Mouse (Mus musculus) liver, embryonic 11.5 days (tissue): ENCODE measurements around the gene Gab1. TPM values are rescaled to one million over a fixed set of nuclear protein-coding genes. Genes with fewer than 3 reads are reported as not detected.
A peak's percentile ranks its signal among the peaks of the same experiment; 100 is the strongest.

Source experiments
- ATAC-seq: fragments of 200-750 bp; cut with Nextera tagmentation; replicated peaks from 2 replicates; pipeline ENCODE4 v1.8.0; 2017; ENCODE audit warnings: moderate number of reproducible peaks, mild to moderate bottlenecking, moderate TSS enrichment, moderate library complexity; ENCODE audit not compliant: low FRiP score
- DNase-seq: peaks from one replicate; pipeline ENCODE4 v3.0.0-alpha.2; 2017; ENCODE audit warnings: low spot score
- H3K27ac ChIP-seq: fragments of 300-500 bp; sonication (generic); 2 replicates; pipeline ENCODE4 v1.5.1; 2014; ENCODE audit warnings: mild to moderate bottlenecking, low read depth, low read length, control low read depth
- H3K27me3 ChIP-seq: fragments of 300-500 bp; sonication (generic); replicated peaks from 2 replicates; pipeline ENCODE4 v1.6.1; 2014; ENCODE audit warnings: low read length, mixed read lengths; ENCODE audit not compliant: control insufficient read depth, insufficient read depth
- H3K36me3 ChIP-seq: fragments of 300-500 bp; sonication (generic); 2 replicates; pipeline ENCODE4 v1.6.1; 2014; ENCODE audit warnings: mild to moderate bottlenecking, low read length, moderate library complexity, mixed read lengths; ENCODE audit not compliant: control insufficient read depth, insufficient read depth
- H3K4me1 ChIP-seq: fragments of 300-500 bp; sonication (generic); replicated peaks from 2 replicates; pipeline ENCODE4 v1.6.1; 2014; ENCODE audit warnings: low read length, mixed read lengths; ENCODE audit not compliant: control insufficient read depth, insufficient read depth
- H3K4me2 ChIP-seq: fragments of 300-500 bp; sonication (generic); 2 replicates; pipeline ENCODE4 v1.6.1; 2014; ENCODE audit warnings: mild to moderate bottlenecking, control low read depth, moderate library complexity
- H3K4me3 ChIP-seq: fragments of 300-500 bp; sonication (generic); 2 replicates; pipeline ENCODE4 v1.5.1; 2014; ENCODE audit warnings: low read depth, low read length, control low read depth
- H3K9ac ChIP-seq: fragments of 300-500 bp; sonication (generic); 2 replicates; pipeline ENCODE4 v1.6.1; 2014; ENCODE audit warnings: low read depth, low read length, control low read depth
- H3K9me3 ChIP-seq: fragments of 300-500 bp; sonication (generic); 2 replicates; pipeline ENCODE4 v1.6.1; 2016; ENCODE audit warnings: low read length, inconsistent platforms, mixed read lengths; ENCODE audit not compliant: control insufficient read depth
- WGBS: fragments of 180-500 bp; shearing (Covaris S2); extraction: QIAGEN DNeasy Blood & Tissue Kit; methylation state at CpG from one replicate; pipeline ENCODE4 v1.1.7; 2014; 5-methylcytosine and 5-hydroxymethylcytosine counted together
- polyA plus RNA-seq: library from polyadenylated mRNA; unstranded; fragments of >200 nt; fragmentation: Nextera tagmentation; extraction: Ambion mirVana; gene quantifications from 2 replicates; pipeline ENCODE4 v1.2.1, GENCODE M21; 2014

The Gab1 gene
- polyA plus RNA-seq, 1 experiment from 2014 or later, result 19.5 TPM

GRCm38 (mm10) chr8:80868801-80869323 is 11.5 kb downstream of the Gab1 start:
- 31% methylated on average over 11 of the region's 11 CpGs for WGBS
- Histone ChIP-seq H3K27me3 (no peaks in the 10 kb centered on the region), H3K4me3 (peak overlapping the region; percentile 49), H3K27ac (peak overlapping the region; percentile 75), H3K36me3 (peaks cover 3% of the 10 kb centered on the region; the same call in 1 of the 2 replicates), H3K9ac (peak overlapping the region; percentile 63), H3K4me1 (peaks cover 38% of the 10 kb centered on the region), H3K9me3 (no peaks in the 10 kb centered on the region), H3K4me2 (peak overlapping the region; percentile 62)
- peak; percentile 55 for DNase-seq
- peak; percentile 90 for ATAC-seq

DNA sequence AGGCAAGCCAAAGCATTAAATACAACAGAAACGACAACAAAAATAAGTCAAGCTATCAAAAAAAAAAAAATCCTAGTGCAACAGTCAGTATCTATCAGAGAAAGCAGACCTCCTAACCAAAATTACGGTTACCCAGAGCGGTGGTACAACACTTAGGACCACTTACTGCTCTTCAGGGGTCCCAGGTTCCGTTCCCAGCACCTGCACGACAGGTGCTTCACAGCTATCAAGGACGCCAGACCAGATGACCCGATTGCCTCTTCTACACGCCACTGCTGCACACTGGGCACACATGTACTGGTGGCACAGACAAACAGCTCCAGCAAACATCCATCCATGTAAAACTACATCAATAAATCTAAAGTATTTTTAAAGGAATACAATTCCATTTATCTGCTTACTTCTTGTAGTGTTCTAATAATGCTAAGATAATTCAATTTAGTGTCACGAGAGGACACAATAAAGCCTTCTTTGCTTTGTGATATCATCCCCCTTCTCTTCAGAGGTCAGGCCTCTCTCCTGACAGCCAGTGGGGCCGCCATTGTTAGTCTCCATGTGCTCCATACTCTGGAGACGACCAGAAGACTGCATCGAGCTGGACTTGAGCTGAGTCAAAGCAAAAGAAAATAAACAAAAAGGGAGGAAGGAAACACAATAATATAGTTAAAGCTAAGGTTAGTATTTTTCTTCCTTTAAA is 12.2 kb downstream of the Gab1 start:
- Histone ChIP-seq H3K4me3 (peak overlapping the region; percentile 49), H3K4me1 (peaks cover 43% of the 10 kb centered on the region), H3K4me2 (peak overlapping the region; percentile 62), H3K36me3 (peaks cover 3% of the 10 kb centered on the region; the same call in 1 of the 2 replicates), H3K9ac (peak overlapping the region; percentile 64), H3K9me3 (no peaks in the 10 kb centered on the region), H3K27me3 (no peaks in the 10 kb centered on the region), H3K27ac (peak overlapping the region; percentile 75)
- no peak for ATAC-seq
- no peak for DNase-seq
- WGBS, result 70% methylated on average over 12 of the region's 12 CpGs

GRCm38 (mm10) chr8:80867598-80867997 is 12.7 kb downstream of the Gab1 start:
- 70% methylated on average over 3 of the region's 3 CpGs for WGBS
- H3K9ac ChIP-seq, result peak overlapping the region; percentile 64
- H3K4me1 ChIP-seq, result peaks cover 43% of the 10 kb centered on the region
- peak overlapping the region; percentile 23 for H3K27ac ChIP-seq
- H3K27me3 ChIP-seq, result no peaks in the 10 kb centered on the region
- H3K36me3 ChIP-seq, result peaks cover 3% of the 10 kb centered on the region; the same call in 1 of the 2 replicates
- no peaks in the 10 kb centered on the region for H3K9me3 ChIP-seq
- no peak for DNase-seq
- ATAC-seq, result 0 out of 2 replicates have a peak, but pooled peaks have one; percentile 24
- peak overlapping the region; percentile 62 for H3K4me2 ChIP-seq
- peak overlapping the region; percentile 49 for H3K4me3 ChIP-seq

- H3K27me3 ChIP-seq, result no peaks in the 10 kb centered on the region
- no peak overlapping the region for H3K4me3 ChIP-seq
- H3K9ac ChIP-seq, result no peak overlapping the region
- H3K9me3 ChIP-seq, result no peaks in the 10 kb centered on the region
- ATAC-seq (no peak), DNase-seq (no peak)
- H3K4me2 ChIP-seq, result no peak overlapping the region
- peaks cover 5% of the 10 kb centered on the region; the same call in 1 of the 2 replicates for H3K36me3 ChIP-seq
- H3K4me1 ChIP-seq, result peaks cover 34% of the 10 kb centered on the region
- 80% methylated on average over 8 of the region's 8 CpGs for WGBS
- H3K27ac ChIP-seq, result no peak overlapping the region
Observed at GRCm38 (mm10) chr8:80865181-80865784, 15.0 kb downstream of the Gab1 start.

- DNase-seq (no peak), ATAC-seq (no peak)
- Histone ChIP-seq H3K4me2 (no peak overlapping the region), H3K9ac (no peak overlapping the region), H3K4me1 (peaks cover 23% of the 10 kb centered on the region), H3K4me3 (no peak overlapping the region), H3K9me3 (no peaks in the 10 kb centered on the region), H3K36me3 (peaks cover 7% of the 10 kb centered on the region; the same call in 1 of the 2 replicates), H3K27me3 (no peaks in the 10 kb centered on the region), H3K27ac (no peak overlapping the region)
- WGBS, result 88% methylated on average over 5 of the region's 5 CpGs
Observed at GRCm38 (mm10) chr8:80863393-80863792, 16.9 kb downstream of the Gab1 start.

GRCm38 (mm10) chr8:80859180-80859775 is 21.0 kb downstream of the Gab1 start:
- ATAC-seq (no peak), DNase-seq (no peak)
- no peaks in the 10 kb centered on the region for H3K9me3 ChIP-seq
- H3K36me3 ChIP-seq, result peaks cover 7% of the 10 kb centered on the region; the same call in 1 of the 2 replicates
- no peak overlapping the region for H3K27ac ChIP-seq
- H3K4me2 ChIP-seq, result no peak overlapping the region
- H3K27me3 ChIP-seq, result no peaks in the 10 kb centered on the region
- no peak overlapping the region for H3K9ac ChIP-seq
- WGBS, result 96% methylated on average over 26 of the region's 26 CpGs
- H3K4me3 ChIP-seq, result no peak overlapping the region
- H3K4me1 ChIP-seq, result peaks cover 14% of the 10 kb centered on the region; the same call in 1 of the 2 replicates

DNA sequence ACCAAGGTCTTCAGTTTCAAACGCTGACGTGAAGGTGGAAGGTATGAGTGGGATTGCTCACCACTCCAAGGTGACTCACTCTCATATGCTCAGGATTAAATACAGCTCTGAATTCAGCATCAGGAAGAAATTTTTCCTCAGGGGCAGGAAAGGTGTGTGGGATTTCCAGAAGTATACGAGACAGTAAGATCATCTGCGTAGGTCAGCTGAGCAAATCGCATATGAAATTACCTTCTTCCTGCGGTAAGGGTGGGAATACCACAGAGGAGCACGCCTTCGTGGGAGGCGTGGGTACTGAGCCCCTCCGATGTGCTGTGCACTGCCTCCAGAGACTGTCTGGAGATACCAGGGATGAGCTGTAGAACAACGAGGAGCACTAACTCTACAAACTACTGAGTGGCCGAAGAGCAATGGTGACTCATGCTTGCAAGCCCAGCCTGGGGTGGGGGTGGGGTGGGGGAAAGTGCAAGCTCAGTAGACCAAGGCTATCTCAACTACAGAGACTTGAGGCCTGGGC is 22.4 kb downstream of the Gab1 start:
- peak; percentile 60 for ATAC-seq
- 73% methylated on average over 12 of the region's 12 CpGs for WGBS
- no peak overlapping the region for H3K4me3 ChIP-seq
- H3K9me3 ChIP-seq, result no peaks in the 10 kb centered on the region
- H3K27ac ChIP-seq, result no peak overlapping the region
- H3K4me1 ChIP-seq, result peaks cover 17% of the 10 kb centered on the region
- H3K27me3 ChIP-seq, result no peaks in the 10 kb centered on the region
- no peak for DNase-seq
- H3K36me3 ChIP-seq, result peaks cover 7% of the 10 kb centered on the region; the same call in 1 of the 2 replicates
- H3K9ac ChIP-seq, result no peak overlapping the region
- no peak overlapping the region for H3K4me2 ChIP-seq

- ATAC-seq (no peak), DNase-seq (no peak)
- peaks cover 24% of the 10 kb centered on the region for H3K4me1 ChIP-seq
- no peak overlapping the region for H3K27ac ChIP-seq
- H3K9ac ChIP-seq, result no peak overlapping the region
- H3K4me2 ChIP-seq, result no peak overlapping the region
- no peaks in the 10 kb centered on the region for H3K27me3 ChIP-seq
- no peaks in the 10 kb centered on the region for H3K9me3 ChIP-seq
- WGBS, result 65% methylated on average over 3 of the region's 3 CpGs
- peaks cover 7% of the 10 kb centered on the region; the same call in 1 of the 2 replicates for H3K36me3 ChIP-seq
- H3K4me3 ChIP-seq, result no peak overlapping the region
Observed at GRCm38 (mm10) chr8:80857128-80857527, 23.2 kb downstream of the Gab1 start.
